Mouse (Mus musculus) embryonic fibroblast, embryonic 13.5 days (primary cell): ENCODE data around the gene Sh3d19. TPM values are rescaled to one million over a fixed set of nuclear protein-coding genes. Genes with fewer than 3 reads are reported as not detected.

Experiments used
- H3K27ac ChIP-seq: 2 replicates; pipeline ENCODE4 v1.5.1; 2012; ENCODE audit warnings: low read length, control low read depth, inconsistent platforms; ENCODE audit not compliant: insufficient read depth
- H3K4me1 ChIP-seq: 2 replicates; pipeline ENCODE4 v1.6.1; 2011; ENCODE audit warnings: low read length; ENCODE audit not compliant: control insufficient read depth, insufficient read depth
- H3K4me3 ChIP-seq: 2 replicates; pipeline ENCODE4 v1.5.1; 2011; ENCODE audit warnings: mild to moderate bottlenecking, control low read depth, low read length; ENCODE audit not compliant: insufficient read depth
- CTCF ChIP-seq: IDR thresholded peaks from 2 replicates; pipeline ENCODE4 v1.5.1; 2011; ENCODE audit warnings: mild to moderate bottlenecking, control low read depth, low read length, moderate library complexity, borderline replicate concordance; ENCODE audit not compliant: insufficient read depth
- POLR2A ChIP-seq: IDR thresholded peaks from 2 replicates; pipeline ENCODE4 v1.6.1; 2011; ENCODE audit warnings: low read depth, mild to moderate bottlenecking, control low read depth, low read length, moderate library complexity
- polyA plus RNA-seq: library from polyadenylated mRNA; stranded (reverse); fragments of >200 nt; gene quantifications from 2 replicates; pipeline ENCODE4 v1.2.4, GENCODE M21; 2011; ENCODE audit warnings: low read depth; ENCODE audit not compliant: missing spikeins, insufficient read length

Gene Sh3d19
- polyA plus RNA-seq, 1 experiment: 54.2 TPM

DNA sequence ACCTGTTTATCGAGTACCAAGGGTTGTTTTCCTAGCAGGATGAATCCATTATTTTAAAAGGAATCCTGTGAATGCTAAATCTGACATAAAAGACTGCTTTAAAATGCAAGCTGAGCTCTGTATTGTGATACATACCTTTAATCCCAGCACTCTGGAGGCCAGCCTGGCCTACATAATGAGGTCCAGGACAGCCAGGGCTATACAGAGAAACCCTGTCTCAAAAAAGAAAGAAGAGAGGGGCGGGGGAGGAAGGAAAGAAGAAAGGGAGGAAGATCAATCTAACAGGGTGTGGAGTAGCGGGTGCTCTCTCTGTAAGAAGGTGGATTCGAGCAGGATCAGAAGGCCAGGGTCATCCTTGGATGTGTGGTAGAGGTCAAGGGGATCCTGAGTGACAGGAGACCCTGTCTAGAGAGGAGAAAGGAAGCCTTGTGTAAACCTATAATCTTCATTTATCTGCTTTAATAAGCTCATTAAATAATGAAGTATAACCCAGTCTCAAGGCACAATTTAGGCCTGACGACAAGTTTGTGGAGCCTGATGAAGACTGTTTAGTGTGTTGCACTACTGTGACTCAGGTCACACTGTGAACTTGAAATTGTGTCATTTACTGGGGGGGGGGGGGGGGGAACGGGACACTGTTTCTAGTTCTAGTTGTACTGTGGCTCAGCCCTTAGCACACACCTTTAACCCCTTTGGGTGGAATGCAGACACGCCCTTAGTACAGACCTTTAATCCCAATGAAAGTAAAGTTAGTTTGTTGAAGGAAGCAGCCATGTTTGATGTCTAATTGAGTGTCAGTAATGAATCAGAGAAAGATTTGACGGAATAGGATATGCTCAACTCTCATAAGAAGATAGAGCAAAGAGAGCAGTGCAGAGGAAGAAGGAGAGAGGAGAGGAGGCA lies 137.0 kb downstream of the Sh3d19 start:
- H3K27ac ChIP-seq: no peak overlapping the region

DNA sequence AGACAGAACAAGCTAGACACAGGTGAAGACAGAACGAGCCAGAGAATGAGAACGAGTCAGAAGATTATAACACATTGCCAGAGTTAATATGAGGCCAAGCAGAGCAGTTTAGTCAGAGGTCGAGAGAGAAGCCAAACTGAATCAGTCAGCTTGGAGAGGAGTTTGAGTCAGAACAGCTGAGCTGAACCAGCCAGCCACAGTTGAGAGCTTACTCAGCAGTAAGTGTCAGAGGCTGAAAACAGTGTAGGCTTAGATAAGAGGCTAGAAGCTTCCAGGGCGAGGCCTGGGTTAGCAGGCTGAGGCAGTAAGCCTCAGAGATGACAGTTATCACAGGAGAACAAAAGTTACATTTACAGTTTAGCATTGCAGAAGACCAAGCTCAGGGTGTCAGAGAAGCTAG lies 137.7 kb downstream of the Sh3d19 start:
- TF ChIP-seq POLR2A (no peak), CTCF (no peak)
- no peak overlapping the region for H3K4me3 ChIP-seq
- H3K4me1 ChIP-seq: no peaks in the 10 kb centered on the region
- no peak overlapping the region for H3K27ac ChIP-seq

More for the DNA sequence above, 137.0 kb downstream of the Sh3d19 start:
- no peaks in the 10 kb centered on the region for H3K4me1 ChIP-seq
- H3K4me3 ChIP-seq: no peak overlapping the region
- no peak for TF ChIP-seq CTCF
- no peak for TF ChIP-seq POLR2A

DNA sequence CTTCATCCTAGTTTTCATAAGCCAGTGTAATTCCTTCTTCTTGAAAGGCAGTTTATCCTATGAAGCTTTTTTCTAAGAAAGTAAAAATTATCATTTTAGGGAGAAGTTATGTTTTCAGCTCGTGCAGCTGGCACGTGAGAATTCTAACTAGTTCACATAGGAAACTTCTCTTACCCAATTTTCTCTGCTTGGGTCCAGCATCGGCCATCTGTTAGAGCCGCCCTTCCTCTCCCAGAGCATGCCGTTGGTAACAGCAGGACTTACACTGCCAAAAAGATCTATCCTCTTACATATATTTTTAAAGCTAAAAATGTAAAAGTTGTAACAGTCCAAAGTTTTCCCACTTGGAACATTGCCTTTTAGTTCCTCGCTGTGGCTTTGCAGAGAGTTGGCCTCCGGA lies 138.2 kb downstream of the Sh3d19 start:
- TF ChIP-seq POLR2A (no peak), CTCF (no peak)
- no peak overlapping the region for H3K4me3 ChIP-seq
- no peaks in the 10 kb centered on the region for H3K4me1 ChIP-seq
- no peak overlapping the region for H3K27ac ChIP-seq

DNA sequence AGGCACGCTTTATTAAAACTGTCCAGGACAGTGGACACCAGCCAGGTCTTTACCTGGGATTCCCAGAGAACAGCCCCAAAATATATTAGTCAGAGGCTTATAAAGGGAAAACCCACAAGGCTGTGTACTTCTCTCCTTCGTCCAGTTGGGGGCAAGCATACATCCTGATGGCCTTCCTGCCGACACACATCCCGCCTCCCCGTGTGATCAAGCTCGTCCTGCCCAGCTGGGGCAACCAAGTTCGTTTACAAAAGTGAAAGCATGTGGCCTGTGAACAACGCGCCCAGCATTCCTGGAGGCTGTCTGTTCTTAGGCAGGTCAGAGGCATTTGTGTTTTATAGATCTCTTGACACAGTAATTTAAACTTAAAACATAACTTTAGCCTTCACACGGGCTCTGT lies 139.2 kb downstream of the Sh3d19 start:
- no peak overlapping the region for H3K4me3 ChIP-seq
- no peak overlapping the region for H3K27ac ChIP-seq
- no peaks in the 10 kb centered on the region; the same call in 1 of the 2 replicates for H3K4me1 ChIP-seq
- TF ChIP-seq CTCF (peak; percentile 55; the same call in 1 of the 2 replicates), POLR2A (no peak)

DNA sequence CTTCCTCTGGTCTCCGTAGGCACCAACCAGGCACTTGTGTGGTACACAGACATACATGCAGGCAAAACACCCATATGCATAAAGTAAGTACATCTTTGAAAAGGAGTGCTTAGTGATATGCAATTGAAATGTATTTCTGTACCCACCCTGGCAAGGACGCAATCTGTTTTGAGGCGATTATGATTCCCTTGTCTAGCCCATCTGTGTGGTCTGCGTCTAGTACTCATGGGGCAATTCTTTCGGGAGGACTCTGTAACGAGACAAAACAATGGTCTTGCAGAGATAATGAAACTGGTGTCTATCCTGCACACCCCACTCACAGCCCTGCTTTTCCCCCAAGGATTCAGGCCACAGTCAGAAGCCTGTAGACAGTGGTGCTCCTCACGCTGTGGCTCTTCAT lies 141.9 kb downstream of the Sh3d19 start:
- TF ChIP-seq CTCF (no peak), POLR2A (no peak)
- Histone ChIP-seq H3K27ac (no peak overlapping the region), H3K4me1 (no peaks in the 10 kb centered on the region; the same call in 1 of the 2 replicates), H3K4me3 (no peak overlapping the region)

DNA sequence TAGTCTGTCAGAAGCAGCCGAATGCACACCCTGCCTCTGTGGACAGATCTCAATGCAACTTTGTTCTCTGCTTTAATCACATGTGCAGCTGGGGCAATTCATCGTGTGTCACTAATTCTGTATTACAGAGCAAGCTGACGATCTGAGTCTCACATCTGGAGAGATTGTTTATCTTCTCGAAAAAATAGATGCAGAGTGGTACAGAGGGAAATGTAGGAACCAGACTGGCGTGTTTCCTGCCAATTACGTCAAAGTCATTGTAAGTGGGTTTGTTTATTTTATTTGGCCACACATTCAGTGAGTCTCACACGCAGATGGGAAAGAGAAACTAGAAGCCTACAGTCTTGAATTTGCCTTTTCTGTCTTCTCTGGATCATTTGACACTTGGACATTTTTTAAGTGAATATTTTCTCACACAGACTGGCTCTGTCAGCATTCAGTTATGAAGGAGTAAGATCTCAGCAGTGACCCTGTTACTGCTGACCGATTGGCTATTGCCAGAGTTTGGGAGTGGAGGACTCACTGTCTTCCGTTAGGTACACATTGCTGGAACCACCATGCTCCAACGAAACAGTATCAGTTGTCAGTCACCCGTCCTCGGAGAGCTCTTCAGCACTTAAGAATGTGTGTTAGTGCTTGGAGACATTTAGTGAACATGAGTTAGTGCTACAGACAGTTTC lies 143.9 kb downstream of the Sh3d19 start:
- no peak overlapping the region; the same call in 1 of the 2 replicates for H3K4me3 ChIP-seq
- peak overlapping the region; percentile 72 for H3K27ac ChIP-seq
- TF ChIP-seq CTCF: no peak
- TF ChIP-seq POLR2A: no peak
- no peaks in the 10 kb centered on the region; the same call in 1 of the 2 replicates for H3K4me1 ChIP-seq

DNA sequence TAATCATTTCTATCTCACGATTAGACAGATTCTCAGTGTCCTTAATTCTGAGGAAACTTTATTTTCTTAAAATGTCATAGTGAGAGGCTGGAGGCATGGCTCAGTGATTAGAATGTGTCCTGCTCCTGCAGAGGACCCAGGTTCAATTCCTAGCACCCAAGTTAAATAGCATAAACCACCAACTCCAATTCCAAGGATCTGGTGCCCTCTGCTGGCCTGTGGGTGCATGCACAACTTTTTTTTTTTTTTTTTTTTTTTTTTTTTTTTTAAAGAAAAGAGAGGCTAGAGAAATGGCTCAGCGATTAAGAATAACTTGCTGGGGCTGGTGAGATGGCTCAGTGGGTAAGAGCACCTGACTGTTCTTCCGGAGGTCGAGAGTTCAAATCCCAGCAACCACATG lies 146.0 kb downstream of the Sh3d19 start:
- no peak for TF ChIP-seq POLR2A
- TF ChIP-seq CTCF: no peak
- Histone ChIP-seq H3K4me1 (no peaks in the 10 kb centered on the region; the same call in 1 of the 2 replicates), H3K27ac (no peak overlapping the region), H3K4me3 (no peak overlapping the region)

DNA sequence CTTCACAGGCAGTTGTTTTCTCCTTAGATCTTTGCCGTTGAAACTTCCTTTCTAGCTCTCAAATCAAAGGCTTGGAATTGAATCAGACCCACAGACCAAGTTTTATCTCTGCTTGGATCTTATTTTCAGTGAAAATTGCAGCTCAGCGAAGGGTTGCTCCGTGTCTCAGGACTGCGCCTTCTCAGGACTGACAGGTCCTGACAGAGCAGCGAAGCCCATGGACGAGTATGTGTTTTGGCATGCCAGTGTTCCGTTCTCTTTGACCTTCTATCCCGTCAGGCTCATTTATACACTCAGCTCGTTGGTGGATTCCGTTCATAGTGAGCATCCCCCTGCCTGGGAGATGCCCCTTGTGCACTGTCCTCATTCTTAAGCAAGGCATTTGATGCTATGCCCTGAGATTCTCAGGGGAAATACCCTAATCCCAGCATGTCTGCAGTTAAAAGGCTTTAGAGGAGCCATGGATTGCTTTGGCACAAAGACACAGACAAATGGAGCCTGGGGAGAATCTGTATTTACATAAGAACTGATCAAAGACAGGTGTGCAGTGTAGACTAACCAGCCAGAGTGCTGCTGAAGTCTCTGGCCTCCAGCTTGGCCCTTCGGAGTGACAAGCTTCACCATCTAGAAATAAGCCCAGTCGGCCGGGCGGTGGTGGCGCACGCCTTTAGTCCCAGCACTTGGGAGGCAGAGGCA lies 148.5 kb downstream of the Sh3d19 start:
- Histone ChIP-seq H3K27ac (no peak overlapping the region), H3K4me1 (no peaks in the 10 kb centered on the region; the same call in 1 of the 2 replicates), H3K4me3 (no peak overlapping the region)
- no peak for TF ChIP-seq POLR2A
- TF ChIP-seq CTCF: no peak

DNA sequence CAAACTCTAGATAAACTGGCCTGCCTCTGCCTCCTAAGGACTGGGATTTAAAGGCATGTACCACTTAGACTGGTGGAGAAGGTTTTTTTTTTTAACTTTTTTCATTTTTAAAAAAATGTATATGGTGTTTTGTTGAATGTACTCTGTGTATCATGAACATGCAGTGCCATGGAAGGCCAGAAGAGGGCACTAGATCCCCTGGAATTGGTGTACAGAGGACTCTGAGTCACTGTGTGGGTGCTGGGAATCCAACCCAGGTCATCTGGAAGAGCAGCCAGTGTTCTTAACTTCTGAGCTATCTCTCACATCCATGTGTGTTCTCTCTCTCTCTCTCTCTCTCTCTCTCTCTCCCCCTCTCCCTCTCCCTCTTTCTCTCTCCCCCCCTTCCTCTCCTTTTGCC lies 151.2 kb downstream of the Sh3d19 start:
- H3K4me3 ChIP-seq: no peak overlapping the region
- no peak overlapping the region for H3K27ac ChIP-seq
- H3K4me1 ChIP-seq: no peaks in the 10 kb centered on the region
- TF ChIP-seq POLR2A (no peak), CTCF (no peak)

DNA sequence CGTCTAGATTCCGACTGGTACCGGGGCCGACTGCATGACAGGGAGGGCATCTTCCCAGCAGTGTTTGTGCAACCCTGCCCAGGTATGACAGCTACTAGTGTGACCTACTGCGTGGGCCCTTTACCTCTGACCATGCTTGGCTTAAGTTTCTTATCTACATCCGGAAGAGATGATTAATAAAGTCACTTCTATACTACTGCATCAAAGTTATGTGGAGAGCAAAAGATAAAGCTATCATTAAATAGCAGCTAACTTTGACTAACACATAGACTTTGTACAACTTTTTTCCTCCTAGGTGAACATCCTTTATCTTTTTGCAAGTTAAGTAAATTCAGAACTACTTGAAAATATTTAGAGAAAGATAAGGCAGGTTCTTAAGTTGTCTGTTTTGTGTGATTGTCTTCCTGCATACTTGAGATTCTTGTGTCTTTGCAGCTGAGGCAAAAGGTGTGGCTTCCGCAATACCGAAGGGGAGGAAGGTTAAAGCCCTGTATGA lies 152.4 kb downstream of the Sh3d19 start:
- Histone ChIP-seq H3K4me3 (no peak overlapping the region), H3K27ac (no peak overlapping the region), H3K4me1 (no peaks in the 10 kb centered on the region)
- TF ChIP-seq POLR2A (no peak), CTCF (no peak)
